Mouse (Mus musculus) small intestine, adult 2 months (tissue): ENCODE data around the gene Arl2.

Experiments used
- CTCF ChIP-seq: fragments of 200-500 bp; IDR thresholded peaks from 2 replicates; pipeline ENCODE4 v1.5.1; 2012; ENCODE audit warnings: low read depth, mild to moderate bottlenecking, control low read depth, inconsistent platforms, low read length, moderate library complexity, mixed read lengths; ENCODE audit not compliant: insufficient replicate concordance, insufficient read length; ENCODE audit errors: extremely low read depth
- POLR2A ChIP-seq: fragments of 200-500 bp; IDR thresholded peaks from 2 replicates; pipeline ENCODE4 v1.6.1; 2012; ENCODE audit warnings: low read depth, mild to moderate bottlenecking, control low read depth, inconsistent platforms, low read length, moderate library complexity

- TF ChIP-seq CTCF (peak; percentile 13; the same call in 1 of the 2 replicates), POLR2A (no peak)
Observed at GRCm38 (mm10) chr19:6156372-6156771, 15.0 kb upstream of the Arl2 start.
